Mouse (Mus musculus) embryonic facial prominence, embryonic 14.5 days (tissue): ENCODE data around the gene Garnl3. TPM values are rescaled to one million over a fixed set of nuclear protein-coding genes. Genes with fewer than 3 reads are reported as not detected.
"Not testable (repeated sequence)": the region's sequence is repeated elsewhere in the genome, so short reads cannot be mapped to it uniquely, and the experiment has no call there.

Source experiments
- ATAC-seq: fragments of 200-750 bp; cut with Nextera tagmentation; 2 replicates; pipeline ENCODE4 v1.8.0; 2017; ENCODE audit warnings: low read depth, moderate number of reproducible peaks, moderate TSS enrichment
- DNase-seq: peaks from one replicate; pipeline ENCODE4 v3.0.0-alpha.2; 2015; ENCODE audit warnings: low spot score
- H3K27ac ChIP-seq: fragments of 300-500 bp; sonication (generic); replicated peaks from 2 replicates; pipeline ENCODE4 v1.5.1; 2014; ENCODE audit warnings: low read depth, mild to moderate bottlenecking, low read length, moderate library complexity
- H3K27me3 ChIP-seq: fragments of 300-500 bp; sonication (generic); replicated peaks from 2 replicates; pipeline ENCODE4 v1.6.1; 2014; ENCODE audit warnings: low read length; ENCODE audit not compliant: control insufficient read depth, insufficient read depth
- H3K36me3 ChIP-seq: fragments of 300-500 bp; sonication (generic); 2 replicates; pipeline ENCODE4 v1.6.1; 2014; ENCODE audit warnings: low read length, mixed read lengths; ENCODE audit not compliant: control insufficient read depth, insufficient read depth
- H3K4me1 ChIP-seq: fragments of 300-500 bp; sonication (generic); 2 replicates; pipeline ENCODE4 v1.6.1; 2014; ENCODE audit warnings: antibody characterized with exemption, low read length; ENCODE audit not compliant: control insufficient read depth, insufficient read depth
- H3K4me2 ChIP-seq: fragments of 300-500 bp; sonication (generic); 2 replicates; pipeline ENCODE4 v1.6.1; 2014; ENCODE audit warnings: low read depth, mild to moderate bottlenecking, low read length, moderate library complexity, mixed read lengths
- H3K4me3 ChIP-seq: fragments of 300-500 bp; sonication (generic); 2 replicates; pipeline ENCODE4 v1.5.1; 2014; ENCODE audit warnings: low read depth, mild to moderate bottlenecking, low read length
- H3K9ac ChIP-seq: fragments of 300-500 bp; sonication (generic); 2 replicates; pipeline ENCODE4 v1.6.1; 2014; ENCODE audit warnings: low read depth, mild to moderate bottlenecking, low read length, moderate library complexity, mixed read lengths
- H3K9me3 ChIP-seq: fragments of 300-500 bp; sonication (generic); 2 replicates; pipeline ENCODE4 v1.6.1; 2016; ENCODE audit warnings: low read length; ENCODE audit not compliant: control insufficient read depth
- WGBS: fragments of 180-500 bp; shearing (Covaris S2); extraction: QIAGEN DNeasy Blood & Tissue Kit; methylation state at CpG from one replicate; pipeline ENCODE4 v1.1.7; 2014; 5-methylcytosine and 5-hydroxymethylcytosine counted together
- polyA plus RNA-seq: library from polyadenylated mRNA; unstranded; fragments of >200 nt; fragmentation: Nextera tagmentation; extraction: Ambion mirVana; gene quantifications from 2 replicates; pipeline ENCODE4 v1.2.1, GENCODE M21; 2014

Gene Garnl3
- polyA plus RNA-seq, 1 experiment from 2014 or later = 12.4 TPM

GRCm38 (mm10) chr2:33090033-33090400 is 41.4 kb downstream of the Garnl3 start:
- not testable (repeated sequence) for H3K27me3 ChIP-seq, DNase-seq, H3K27ac ChIP-seq, H3K9me3 ChIP-seq, H3K4me1 ChIP-seq, H3K4me3 ChIP-seq, H3K4me2 ChIP-seq, ATAC-seq, H3K36me3 ChIP-seq, H3K9ac ChIP-seq
- WGBS = 44% methylated on average over 1 of the region's 1 CpGs

- Histone ChIP-seq H3K27ac (no peak overlapping the region), H3K9ac (no peak overlapping the region), H3K4me3 (no peak overlapping the region), H3K9me3 (no peaks in the 10 kb centered on the region), H3K36me3 (no peaks in the 10 kb centered on the region), H3K4me2 (no peak overlapping the region), H3K4me1 (no peaks in the 10 kb centered on the region), H3K27me3 (no peaks in the 10 kb centered on the region)
- DNase-seq (no peak), ATAC-seq (no peak)
- WGBS = 76% methylated on average over 5 of the region's 5 CpGs
Observed at GRCm38 (mm10) chr2:33089356-33090032, 42.0 kb downstream of the Garnl3 start.

GRCm38 (mm10) chr2:33086671-33087363 is 44.6 kb downstream of the Garnl3 start:
- H3K9me3 ChIP-seq = no peaks in the 10 kb centered on the region
- no peak overlapping the region for H3K27ac ChIP-seq
- DNase-seq (no peak), ATAC-seq (no peak)
- H3K27me3 ChIP-seq = no peaks in the 10 kb centered on the region
- no peaks in the 10 kb centered on the region for H3K36me3 ChIP-seq
- no peak overlapping the region for H3K9ac ChIP-seq
- no peaks in the 10 kb centered on the region for H3K4me1 ChIP-seq
- H3K4me3 ChIP-seq = no peak overlapping the region
- WGBS = 70% methylated on average over 7 of the region's 7 CpGs
- H3K4me2 ChIP-seq = no peak overlapping the region

GRCm38 (mm10) chr2:33086016-33086596 is 45.3 kb downstream of the Garnl3 start:
- DNase-seq = no peak
- WGBS = 55% methylated on average over 7 of the region's 7 CpGs

GRCm38 (mm10) chr2:33084221-33084620 is 47.2 kb downstream of the Garnl3 start:
- no peaks in the 10 kb centered on the region for H3K9me3 ChIP-seq
- no peaks in the 10 kb centered on the region for H3K36me3 ChIP-seq
- no peak overlapping the region for H3K4me3 ChIP-seq
- H3K27me3 ChIP-seq = no peaks in the 10 kb centered on the region
- ATAC-seq (no peak), DNase-seq (no peak)
- H3K9ac ChIP-seq = no peak overlapping the region
- H3K4me2 ChIP-seq = no peak overlapping the region
- H3K27ac ChIP-seq = no peak overlapping the region
- H3K4me1 ChIP-seq = peaks cover 4% of the 10 kb centered on the region; the same call in 1 of the 2 replicates
- WGBS = 84% methylated on average over 3 of the region's 3 CpGs

More at GRCm38 (mm10) chr2:33086016-33086596, 45.3 kb downstream of the Garnl3 start:
- no peaks in the 10 kb centered on the region for H3K9me3 ChIP-seq
- H3K27me3 ChIP-seq = no peaks in the 10 kb centered on the region
- no peaks in the 10 kb centered on the region for H3K4me1 ChIP-seq
- H3K4me2 ChIP-seq = no peak overlapping the region
- no peaks in the 10 kb centered on the region for H3K36me3 ChIP-seq
- no peak overlapping the region for H3K4me3 ChIP-seq
- H3K27ac ChIP-seq = no peak overlapping the region
- H3K9ac ChIP-seq = no peak overlapping the region
- no peak for ATAC-seq

GRCm38 (mm10) chr2:33080166-33080565 is 51.3 kb downstream of the Garnl3 start:
- no peak overlapping the region for H3K4me2 ChIP-seq
- no peaks in the 10 kb centered on the region for H3K27me3 ChIP-seq
- H3K27ac ChIP-seq = no peak overlapping the region
- no peaks in the 10 kb centered on the region for H3K36me3 ChIP-seq
- no peak overlapping the region for H3K9ac ChIP-seq
- no peak for ATAC-seq
- H3K9me3 ChIP-seq = no peaks in the 10 kb centered on the region
- DNase-seq = no peak
- peaks cover 4% of the 10 kb centered on the region; the same call in 1 of the 2 replicates for H3K4me1 ChIP-seq
- H3K4me3 ChIP-seq = no peak overlapping the region
- 60% methylated on average over 4 of the region's 4 CpGs for WGBS

- Histone ChIP-seq H3K36me3 (no peaks in the 10 kb centered on the region), H3K4me3 (no peak overlapping the region), H3K27me3 (no peaks in the 10 kb centered on the region), H3K9me3 (no peaks in the 10 kb centered on the region), H3K4me2 (no peak overlapping the region), H3K9ac (no peak overlapping the region), H3K27ac (no peak overlapping the region), H3K4me1 (peaks cover 8% of the 10 kb centered on the region; the same call in 1 of the 2 replicates)
- ATAC-seq (no peak), DNase-seq (no peak)
- WGBS = 25% methylated on average over 3 of the region's 3 CpGs
Observed at GRCm38 (mm10) chr2:33077252-33077651, 54.2 kb downstream of the Garnl3 start.

- H3K27me3 ChIP-seq = no peaks in the 10 kb centered on the region
- H3K9me3 ChIP-seq = no peaks in the 10 kb centered on the region
- H3K4me3 ChIP-seq = no peak overlapping the region
- no peak overlapping the region for H3K4me2 ChIP-seq
- H3K36me3 ChIP-seq = no peaks in the 10 kb centered on the region
- no peak for ATAC-seq
- no peak for DNase-seq
- 70% methylated on average over 2 of the region's 2 CpGs for WGBS
- H3K27ac ChIP-seq = no peak overlapping the region
- peaks cover 5% of the 10 kb centered on the region; the same call in 1 of the 2 replicates for H3K4me1 ChIP-seq
- no peak overlapping the region for H3K9ac ChIP-seq
Observed at GRCm38 (mm10) chr2:33074931-33075330, 56.5 kb downstream of the Garnl3 start.
